In genomic region chr4:152674140-152674539, GRCm38 (mm10) we compare ENCODE assay signal across 13 mouse cellular contexts.
DNase-seq lines count a peak whose midpoint lies in the region; ATAC-seq and TF ChIP-seq lines count a peak whose summit lies in the region.
"Had no signal": no experiment of that assay in that cellular context is flagged by ENCODE, and none has a peak within 500 bp of the region (broad histone marks: within the 10 kb centered on the region; RNA-seq: fewer than 3 reads in every experiment).

No protein-coding gene starts in this region.

- no peaks in the 10 kb centered on the region for H3K27me3 ChIP-seq in forebrain, embryonic 15.5 days
- H3K27me3 ChIP-seq in limb, embryonic 11.5 days (ENCODE audit: control insufficient read depth, insufficient read depth, low read length) = no peaks in the 10 kb centered on the region
- no peaks in the 10 kb centered on the region for H3K27me3 ChIP-seq in neural tube, embryonic 13.5 days
- H3K27me3 ChIP-seq in heart, adult 2 months (ENCODE audit: control insufficient read depth, insufficient read depth, low read length) = no peaks in the 10 kb centered on the region
- H3K27me3 ChIP-seq: heart, embryonic 12.5 days had no signal

- WGBS in forebrain, embryonic 15.5 days = 26% methylated on average over 11 of the region's 11 CpGs
- 7% methylated on average over 11 of the region's 11 CpGs for WGBS in limb, embryonic 11.5 days
- 1% methylated on average over 11 of the region's 11 CpGs for WGBS in neural tube, embryonic 13.5 days
- 65% methylated on average over 11 of the region's 11 CpGs for WGBS in heart, adult 2 months

- peak; percentile 26 to 42 for DNase-seq in cerebellum, postnatal 10 days
- no peak for DNase-seq in cerebellum, adult 18-20 months
- DNase-seq in limb, embryonic 11.5 days (ENCODE audit: low spot score) = peak; percentile 30
- no peak for DNase-seq in thymus, adult 18-20 months
- DNase-seq in spleen, postnatal 10 days (ENCODE audit: low spot score in 2 of 2) = no peak
- no peak for DNase-seq in heart, adult 2 months
- DNase-seq: cerebellum, postnatal 25 days; lung, adult 2 months had no signal

- no peaks in the 10 kb centered on the region; the same call in 1 of the 2 replicates for H3K9me3 ChIP-seq in forebrain, embryonic 15.5 days
- no peaks in the 10 kb centered on the region for H3K9me3 ChIP-seq in limb, embryonic 11.5 days (ENCODE audit: control insufficient read depth, low read length)
- H3K9me3 ChIP-seq in neural tube, embryonic 13.5 days = no peaks in the 10 kb centered on the region

- H3K4me3 ChIP-seq in forebrain, embryonic 15.5 days = no peak overlapping the region
- no peak overlapping the region for H3K4me3 ChIP-seq in limb, embryonic 11.5 days (ENCODE audit: low read depth, low read length)
- H3K4me3 ChIP-seq in neural tube, embryonic 13.5 days = no peak overlapping the region
- no peak overlapping the region for H3K4me3 ChIP-seq in heart, adult 2 months
- H3K4me3 ChIP-seq: heart, embryonic 12.5 days; layer of hippocampus, adult 2 months; limb, embryonic 12.5 days had no signal

- no peak overlapping the region for H3K27ac ChIP-seq in forebrain, embryonic 15.5 days (replicated peaks)
- no peak overlapping the region for H3K27ac ChIP-seq in limb, embryonic 11.5 days (replicated peaks; ENCODE audit: low read depth, low read length)
- H3K27ac ChIP-seq in neural tube, embryonic 13.5 days (replicated peaks) = peak overlapping the region; percentile 64
- H3K27ac ChIP-seq in heart, adult 2 months = no peak overlapping the region
- H3K27ac ChIP-seq: layer of hippocampus, adult 2 months; limb, embryonic 12.5 days had no signal

- intact Hi-C loops in heart, adult 2 months (cut with DNase I) = no loop called here

- H3K36me3 ChIP-seq in forebrain, embryonic 15.5 days = no peaks in the 10 kb centered on the region
- H3K36me3 ChIP-seq in limb, embryonic 11.5 days (ENCODE audit: control insufficient read depth, insufficient read depth, low read length) = no peaks in the 10 kb centered on the region
- no peaks in the 10 kb centered on the region for H3K36me3 ChIP-seq in neural tube, embryonic 13.5 days
- H3K36me3 ChIP-seq in heart, adult 2 months (ENCODE audit: control insufficient read depth, insufficient read depth, low read length) = no peaks in the 10 kb centered on the region
- H3K36me3 ChIP-seq: heart, embryonic 12.5 days; limb, embryonic 12.5 days had no signal

- TF ChIP-seq CTCF in heart, adult 2 months (IDR thresholded peaks at IDR 0.05) = no peak

- TF ChIP-seq POLR2A in heart, adult 2 months (IDR thresholded peaks at IDR 0.05; ENCODE audit: insufficient read depth, low read depth, low read length) = no peak

- TF ChIP-seq EP300 in heart, adult 2 months (IDR thresholded peaks at IDR 0.05; ENCODE audit: insufficient read depth, low read depth, low read length) = no peak

- peaks cover 6% of the 10 kb centered on the region for H3K4me1 ChIP-seq in forebrain, embryonic 15.5 days
- H3K4me1 ChIP-seq in limb, embryonic 11.5 days (ENCODE audit: control insufficient read depth, insufficient read depth, low read length) = no peaks in the 10 kb centered on the region
- peaks cover 30% of the 10 kb centered on the region for H3K4me1 ChIP-seq in neural tube, embryonic 13.5 days (replicated peaks)
- no peaks in the 10 kb centered on the region for H3K4me1 ChIP-seq in heart, adult 2 months (ENCODE audit: control insufficient read depth, insufficient read depth, low read length)

- peak; percentile 41 for ATAC-seq in forebrain, embryonic 15.5 days (replicated peaks)
- no peak for ATAC-seq in limb, embryonic 11.5 days (ENCODE audit: insufficient number of reproducible peaks, low FRiP score, low TSS enrichment, low read depth)
- ATAC-seq in neural tube, embryonic 13.5 days (ENCODE audit: low read depth) = peak; percentile 85

- no peak overlapping the region for H3K9ac ChIP-seq in forebrain, embryonic 15.5 days (replicated peaks)
- no peak overlapping the region for H3K9ac ChIP-seq in limb, embryonic 11.5 days (ENCODE audit: low read length)
- no peak overlapping the region for H3K9ac ChIP-seq in neural tube, embryonic 13.5 days
- no peak overlapping the region for H3K9ac ChIP-seq in heart, adult 2 months (ENCODE audit: low read depth, low read length)
- H3K9ac ChIP-seq: heart, embryonic 12.5 days; limb, embryonic 12.5 days had no signal

- H3K4me2 ChIP-seq in forebrain, embryonic 15.5 days (replicated peaks) = no peak overlapping the region
- H3K4me2 ChIP-seq in limb, embryonic 11.5 days (ENCODE audit: low read depth, severe bottlenecking) = no peak overlapping the region
- no peak overlapping the region for H3K4me2 ChIP-seq in neural tube, embryonic 13.5 days
- H3K4me2 ChIP-seq: heart, embryonic 12.5 days; limb, embryonic 12.5 days had no signal

- H3K79me2 ChIP-seq in heart, adult 2 months (replicated peaks; ENCODE audit: control insufficient read depth, insufficient read depth, low read length) = no peaks in the 10 kb centered on the region

Comparison
In these comparisons a context has a peak if more than half of its experiments do, and no peak if none do; other contexts are left out.
1. DNase-seq: peak in cerebellum, postnatal 10 days (2 of 2) and limb, embryonic 11.5 days (single experiment); none in cerebellum, adult 18-20 months (0 of 2), thymus, adult 18-20 months (0 of 2), spleen, postnatal 10 days (0 of 2) and heart, adult 2 months (0 of 2).